Mouse (Mus musculus) layer of hippocampus, adult 9-10 months (tissue): Measurements from ENCODE around the gene Crlf2.

Experiments
- DNase-seq: peaks from one replicate; pipeline ENCODE4 v3.0.0; 2022; ENCODE audit warnings: low spot score

Gene Crlf2

DNA sequence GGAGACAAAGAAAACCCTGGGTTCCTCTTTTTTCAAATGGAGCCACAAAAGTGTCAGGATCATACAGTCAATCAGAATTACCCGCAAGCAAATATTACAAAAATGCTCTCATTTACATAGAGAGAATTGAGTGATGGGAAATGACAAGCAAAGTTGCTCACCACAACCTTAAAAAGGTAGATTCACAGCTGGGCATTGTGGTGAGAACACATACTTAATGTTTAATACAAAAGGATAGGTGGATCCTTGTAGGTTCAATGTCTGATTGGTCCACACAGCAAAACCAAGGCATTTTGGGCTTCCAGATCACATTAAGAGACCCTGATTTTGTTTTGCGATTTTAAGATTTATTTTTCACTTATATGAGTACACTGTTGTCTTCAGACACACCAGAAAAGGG lies 11.7 kb downstream of the Crlf2 start:
- DNase-seq: no peak

DNA sequence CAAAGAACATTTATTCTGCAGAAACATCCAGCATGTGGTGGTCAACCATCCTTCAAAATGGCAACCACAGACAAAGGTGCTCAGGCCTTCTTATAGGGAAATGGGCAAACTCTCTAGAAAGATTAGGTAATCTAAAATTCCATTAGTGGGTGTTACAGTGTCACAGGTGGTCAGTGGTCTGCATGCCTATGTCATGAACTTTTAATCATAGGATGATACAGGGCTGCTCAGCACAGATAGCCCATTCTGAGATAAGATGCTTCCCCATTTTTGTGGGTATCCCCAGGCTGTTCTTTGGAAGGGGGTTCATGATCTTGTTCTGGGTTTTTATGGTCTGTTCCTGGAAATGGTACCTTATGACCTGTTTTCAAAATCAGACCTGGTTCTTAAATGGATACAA lies 49.1 kb downstream of the Crlf2 start:
- DNase-seq: no peak

DNA sequence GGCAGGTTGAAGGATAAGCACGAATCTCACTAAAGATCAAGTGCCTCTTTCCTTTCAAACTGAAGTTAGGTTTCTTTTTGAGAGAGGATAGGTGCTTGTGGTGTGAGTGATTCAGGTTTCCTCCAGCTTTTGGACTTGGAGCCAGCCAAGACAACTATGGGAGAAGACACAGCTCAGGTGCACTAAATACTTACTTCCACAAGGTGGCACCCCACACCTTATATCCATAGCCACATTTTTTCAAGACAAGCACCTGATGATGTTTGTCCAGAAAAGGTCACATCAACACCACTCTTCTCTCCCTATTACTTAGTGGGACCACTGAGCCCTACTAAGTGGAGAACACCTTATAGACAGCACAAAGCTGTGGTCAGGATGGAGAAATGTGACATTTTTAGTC lies 52.1 kb downstream of the Crlf2 start:
- no peak for DNase-seq
